Mouse (Mus musculus) T-helper 1 cell (primary cell): ENCODE data around the gene Hsp90aa1.
"Not testable (repeated sequence)": the region's sequence is repeated elsewhere in the genome, so short reads cannot be mapped to it uniquely, and the experiment has no call there.

Experiments used
- in situ Hi-C: fragments of 300-600 bp; cut with MboI, MseI; formaldehyde crosslinking; loops from one replicate; pipeline ENCODE4 v1.15.1; 2025; ENCODE audit warnings: high pct_unique_total_duplicates

The Hsp90aa1 gene

DNA sequence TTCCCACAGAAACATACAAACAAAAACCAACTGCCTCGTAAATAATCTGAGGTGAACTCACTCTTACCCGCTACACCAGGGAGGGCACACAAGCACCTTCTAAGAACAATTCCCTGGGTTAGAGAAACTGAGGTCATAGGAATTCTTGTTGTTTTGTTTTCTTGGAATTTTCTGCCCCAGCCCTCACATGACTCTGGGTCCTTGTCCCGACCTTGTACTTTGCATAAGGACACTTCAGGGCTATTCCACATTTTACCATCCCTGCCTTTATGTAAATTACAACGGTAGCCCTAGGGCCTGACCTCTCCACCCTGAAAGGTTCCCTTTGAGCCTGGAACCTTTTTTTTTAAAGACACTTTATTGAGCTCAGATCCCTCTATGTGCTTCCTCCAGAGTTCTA is at the start of gene Hsp90aa1:
Gene Hsp90aa1, minus strand, starts transcription at position 173 of the 400 bp plus-strand sequence.
- in situ Hi-C loops: loop anchor here (5.0 kb wide), 1 partner anchor 100 kb away; the partner anchor contains the start of gene Dync1h1

DNA sequence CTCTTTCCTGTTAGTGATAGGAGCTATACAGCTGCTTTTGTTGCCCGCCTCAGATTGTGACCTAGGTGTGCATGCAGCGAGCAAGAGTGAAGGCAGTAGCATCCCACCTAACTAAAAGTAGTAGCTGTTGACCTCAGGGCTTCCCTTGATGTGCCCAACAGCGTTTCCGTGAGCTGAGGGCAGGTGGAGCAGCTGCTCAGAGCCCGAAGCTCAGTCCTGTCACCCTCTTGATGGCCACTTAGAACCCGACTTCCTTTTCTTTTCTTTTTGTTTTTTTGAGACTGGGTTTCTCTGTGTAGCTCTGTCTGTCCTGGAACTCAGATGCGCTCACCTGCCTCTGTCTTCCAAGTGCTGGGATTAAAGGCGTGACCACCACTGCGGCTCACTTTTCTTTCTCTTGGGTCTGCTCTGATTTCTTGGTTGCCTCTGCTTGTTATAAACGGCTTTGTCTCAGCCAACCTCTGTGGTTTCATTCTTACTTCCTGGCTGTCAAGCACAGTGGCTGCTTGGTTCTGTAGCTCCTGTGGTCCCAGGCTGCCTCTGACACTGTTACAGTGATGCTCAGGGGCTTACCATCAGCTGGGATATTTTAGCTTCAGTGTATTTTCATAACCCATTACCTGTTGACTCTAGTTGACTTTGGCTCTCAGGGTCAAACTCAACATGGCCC is 48.4 kb upstream of the Hsp90aa1 start:
- in situ Hi-C loops: loop anchor here (5.0 kb wide), 1 partner anchor 91 kb away; the partner anchor contains the start of gene Mok

DNA sequence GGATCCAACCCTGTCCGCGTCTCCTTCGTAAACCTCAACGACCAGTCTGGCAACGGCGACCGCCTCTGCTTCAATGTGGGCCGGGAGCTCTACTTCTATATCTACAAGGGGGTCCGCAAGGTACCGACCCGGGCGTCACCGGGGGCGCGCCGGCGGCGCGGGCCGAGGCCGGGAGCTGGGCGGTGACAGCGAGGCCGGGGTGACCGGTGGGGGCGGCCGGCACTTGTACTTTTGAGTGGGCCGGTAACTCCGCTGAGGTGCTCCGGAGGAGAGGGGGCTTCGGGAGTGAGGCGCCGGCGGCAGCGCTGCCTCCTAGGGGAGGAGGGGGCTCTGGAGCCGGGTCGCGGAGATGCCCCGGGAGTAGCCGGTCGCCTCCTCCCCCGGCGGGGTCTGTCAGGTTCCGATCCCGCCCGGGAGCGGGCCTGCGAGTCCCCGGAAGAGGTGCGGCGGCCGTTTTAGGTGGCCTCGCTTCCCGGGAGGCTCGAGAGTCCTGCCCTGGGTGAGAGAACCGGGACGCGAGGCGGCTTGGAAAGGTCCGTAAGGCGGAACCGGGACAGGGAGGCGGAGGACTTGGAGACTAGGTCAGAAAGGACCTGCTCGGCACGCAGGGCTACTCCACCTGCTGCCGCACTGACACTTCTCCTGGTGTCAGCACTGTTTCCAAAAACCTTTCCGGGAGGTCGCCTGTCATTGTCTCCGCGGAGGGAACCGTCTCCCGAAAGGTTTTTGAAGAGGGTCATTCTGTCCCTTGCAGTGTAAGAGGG is 35.8 kb upstream of the Hsp90aa1 start:
- in situ Hi-C loops: loop anchor here (5.0 kb wide), 1 partner anchor 41 kb away; no protein-coding TSS in a partner anchor

DNA sequence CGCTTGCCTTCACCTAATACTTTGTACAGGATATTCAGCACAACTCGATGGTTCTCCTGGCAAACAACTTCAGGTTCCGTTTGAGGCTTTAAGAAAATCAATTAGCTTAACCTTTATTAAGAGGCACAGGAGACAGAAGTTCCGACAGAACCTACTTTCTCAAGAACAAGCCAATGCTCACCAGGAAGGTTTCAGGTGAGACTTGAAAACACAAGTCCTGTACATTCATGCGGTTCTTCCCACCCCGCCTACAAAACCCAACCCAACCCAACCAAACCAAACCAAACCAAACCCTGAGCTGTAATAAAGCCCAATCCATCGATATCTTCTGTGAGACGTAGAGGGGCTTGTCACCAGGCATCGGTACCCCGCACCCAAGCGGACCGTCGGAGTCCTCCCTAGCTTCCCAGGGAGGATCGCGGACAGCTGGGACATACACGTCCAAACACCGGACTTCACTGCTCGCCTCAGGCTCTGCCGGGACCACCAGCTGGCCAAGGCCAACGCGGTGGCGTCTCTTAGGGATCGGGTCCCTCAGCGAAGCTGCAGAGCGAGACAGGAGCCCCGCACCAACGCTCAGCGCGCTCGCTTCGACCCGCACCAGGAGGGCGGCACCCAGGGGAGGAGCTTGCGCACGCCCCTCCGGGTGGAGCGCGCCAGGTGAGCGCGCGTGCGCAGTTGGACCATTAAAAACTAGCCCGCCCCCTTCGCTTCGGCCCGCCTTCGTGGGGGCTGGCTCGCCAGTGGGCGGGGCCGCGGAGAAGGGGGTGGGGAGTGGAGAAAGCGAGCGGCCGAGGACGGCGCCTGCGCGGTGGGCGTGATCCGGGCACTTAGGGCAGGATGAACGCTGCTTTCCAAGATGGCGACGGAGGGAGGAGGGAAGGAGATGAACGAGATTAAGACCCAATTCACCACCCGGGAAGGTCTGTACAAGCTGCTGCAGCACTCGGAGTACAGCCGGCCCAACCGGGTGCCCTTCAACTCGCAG is 34.9 kb upstream of the Hsp90aa1 start, which contains the start of gene Wdr20:
Gene Wdr20, plus strand, starts transcription at position 775 of the 988 bp plus-strand sequence.
- in situ Hi-C loops: loop anchor here (5.0 kb wide), 1 partner anchor 40 kb away; no protein-coding TSS in a partner anchor

DNA sequence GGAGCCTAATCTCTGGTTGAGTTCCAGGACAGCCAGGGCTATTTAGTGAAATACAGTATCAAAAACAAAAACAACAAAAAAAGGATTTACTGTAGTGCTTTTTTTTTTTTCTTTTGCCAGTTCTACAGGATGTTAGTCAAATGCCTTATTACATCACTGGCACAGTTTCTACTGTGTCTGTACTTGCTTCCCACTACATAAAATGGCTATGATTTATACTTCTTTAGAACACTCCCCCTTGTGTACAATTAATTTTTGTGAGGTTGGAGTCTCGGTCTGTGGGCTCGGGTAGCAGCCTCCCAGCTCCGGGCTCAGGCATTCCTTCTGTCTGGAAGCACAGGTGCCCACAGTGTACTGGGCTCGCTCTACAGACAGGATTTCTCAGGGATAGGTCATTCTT is 34.1 kb upstream of the Hsp90aa1 start:
- in situ Hi-C loops: loop anchor here (5.0 kb wide), 1 partner anchor 39 kb away; no protein-coding TSS in a partner anchor

DNA sequence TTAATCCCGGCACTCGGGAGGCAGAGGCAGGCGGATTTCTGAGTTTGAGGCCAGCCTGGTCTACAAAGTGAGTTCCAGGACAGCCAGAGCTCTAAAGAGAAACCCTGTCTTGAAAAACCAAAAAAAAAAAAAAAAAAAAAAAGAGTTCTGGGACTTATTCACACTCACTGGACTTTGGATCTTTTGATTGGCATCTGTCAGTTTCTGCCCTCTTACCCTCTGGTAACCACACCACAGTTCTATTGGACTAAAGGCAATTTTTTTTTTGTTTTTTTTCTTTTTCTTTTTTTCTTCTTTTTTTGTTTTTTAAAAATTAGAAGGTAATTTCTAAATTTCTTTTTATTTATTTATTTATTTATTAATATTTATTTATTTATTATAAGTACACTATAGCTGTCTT is 30.7 kb upstream of the Hsp90aa1 start:
- in situ Hi-C loops: not testable (repeated sequence)

DNA sequence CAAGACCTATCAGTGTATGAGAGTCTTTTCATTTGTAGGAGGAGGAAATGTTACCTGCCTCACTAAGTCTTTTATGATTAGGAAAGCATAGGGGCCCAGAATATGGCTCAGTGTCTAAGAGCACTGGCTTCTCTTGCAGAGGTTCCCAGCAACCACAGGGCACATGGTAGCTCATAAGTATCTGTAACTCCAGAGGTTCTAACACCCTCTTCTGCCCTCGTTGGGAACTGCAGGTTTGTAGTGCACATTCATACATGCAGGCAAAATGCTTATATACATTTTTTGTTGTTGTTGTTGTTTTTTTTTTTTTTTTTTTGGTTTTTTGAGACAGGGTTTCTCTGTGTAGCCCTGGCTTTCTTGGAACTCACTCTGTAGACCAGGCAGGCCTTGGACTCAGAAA is 23.9 kb upstream of the Hsp90aa1 start:
- in situ Hi-C loops: no loop called here

DNA sequence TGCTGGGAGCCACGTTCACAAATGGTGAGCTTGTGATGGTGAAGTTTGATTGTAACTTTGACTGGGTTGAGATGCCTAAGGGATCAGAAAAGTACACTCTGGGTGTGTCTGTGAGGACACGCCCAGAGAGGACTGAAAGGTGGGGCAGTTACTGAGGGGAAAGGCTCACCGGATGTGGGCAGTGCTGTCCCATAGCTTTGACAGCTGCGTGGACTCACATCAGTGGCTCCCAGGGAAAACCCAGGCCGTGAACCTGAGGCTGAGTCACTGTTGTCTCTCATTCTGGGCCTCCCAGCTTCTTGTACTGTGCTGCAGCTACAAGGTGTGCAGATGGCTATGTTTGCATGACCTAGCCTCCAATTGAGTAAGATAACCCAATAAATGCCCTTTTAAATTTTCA is 23.0 kb upstream of the Hsp90aa1 start:
- in situ Hi-C loops: no loop called here

DNA sequence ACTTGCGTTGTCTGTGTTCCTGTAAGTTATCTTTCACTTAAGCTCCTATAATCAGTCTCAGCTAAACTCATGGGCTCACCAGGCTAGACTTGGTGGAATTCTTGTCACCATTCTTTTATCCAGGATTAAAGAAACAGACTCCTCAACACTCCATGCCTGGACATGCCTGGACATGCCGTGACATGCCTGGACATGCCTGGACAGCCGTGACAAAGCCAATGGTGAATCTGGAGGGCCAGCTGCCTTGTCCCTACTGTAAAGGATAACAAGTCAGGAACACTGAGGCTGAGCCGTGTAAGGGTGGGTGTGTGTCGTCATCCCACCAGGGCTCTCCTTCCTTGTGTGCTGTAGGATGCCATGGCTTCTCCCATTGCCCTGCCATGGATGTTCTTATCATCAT is 22.5 kb upstream of the Hsp90aa1 start:
- in situ Hi-C loops: no loop called here

DNA sequence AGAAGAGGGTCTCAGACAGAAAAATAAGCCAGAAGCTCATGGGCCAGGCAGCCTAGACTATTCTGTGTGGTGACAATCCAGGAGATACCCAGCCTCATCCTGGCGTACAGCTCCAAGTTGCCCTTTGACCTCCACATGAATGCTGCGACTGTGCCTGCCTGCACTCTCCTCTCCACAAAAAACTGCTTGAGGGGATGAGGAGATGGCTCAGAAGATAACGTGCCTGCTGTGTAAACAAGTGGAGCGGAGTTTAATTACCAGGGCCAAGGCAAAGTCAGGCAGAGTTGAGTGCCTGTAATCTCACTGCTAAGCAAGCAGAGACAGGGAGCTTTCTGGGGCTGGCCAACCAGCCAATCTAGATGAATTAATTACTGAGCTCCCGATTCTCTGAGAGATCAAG is 13.5 kb upstream of the Hsp90aa1 start:
- in situ Hi-C loops: no loop called here

DNA sequence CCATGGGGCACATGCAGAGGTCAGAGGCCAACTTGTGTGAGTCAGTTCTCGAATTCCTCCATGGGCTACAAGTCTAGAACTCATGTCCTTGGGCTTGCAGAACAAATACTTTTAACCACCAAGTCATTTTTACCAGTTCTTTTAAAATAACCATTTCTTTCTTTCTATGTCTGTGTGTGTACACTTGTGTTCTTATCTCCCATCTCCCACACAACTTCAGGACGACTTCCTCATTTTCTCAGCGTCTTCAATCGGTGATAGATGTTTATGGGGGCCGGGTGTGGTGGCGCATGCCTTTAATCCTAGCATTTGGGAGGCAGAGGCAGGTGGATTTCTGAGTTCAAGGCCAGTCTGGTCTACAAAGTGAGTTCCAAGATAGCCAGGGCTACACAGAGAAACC is 11.7 kb upstream of the Hsp90aa1 start:
- in situ Hi-C loops: no loop called here

DNA sequence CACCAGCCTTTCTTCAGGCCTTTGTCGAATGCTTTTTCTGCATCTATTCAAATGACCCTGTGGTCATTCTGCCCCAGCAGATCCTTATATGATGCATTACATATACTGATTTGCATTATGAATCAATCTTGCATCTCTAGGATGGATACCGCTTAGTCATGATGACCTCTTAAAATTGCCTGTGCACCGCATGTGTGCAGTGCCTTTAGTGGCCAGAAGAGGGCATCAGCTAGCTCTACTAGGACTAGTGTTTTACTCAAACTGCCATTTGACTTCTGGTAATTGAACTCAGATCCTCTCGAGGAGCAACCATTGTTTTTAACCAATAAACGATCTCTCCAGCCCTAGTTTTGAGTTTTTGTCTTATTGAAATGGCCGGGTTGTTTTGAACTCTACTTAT is 11.3 kb upstream of the Hsp90aa1 start:
- in situ Hi-C loops: no loop called here

DNA sequence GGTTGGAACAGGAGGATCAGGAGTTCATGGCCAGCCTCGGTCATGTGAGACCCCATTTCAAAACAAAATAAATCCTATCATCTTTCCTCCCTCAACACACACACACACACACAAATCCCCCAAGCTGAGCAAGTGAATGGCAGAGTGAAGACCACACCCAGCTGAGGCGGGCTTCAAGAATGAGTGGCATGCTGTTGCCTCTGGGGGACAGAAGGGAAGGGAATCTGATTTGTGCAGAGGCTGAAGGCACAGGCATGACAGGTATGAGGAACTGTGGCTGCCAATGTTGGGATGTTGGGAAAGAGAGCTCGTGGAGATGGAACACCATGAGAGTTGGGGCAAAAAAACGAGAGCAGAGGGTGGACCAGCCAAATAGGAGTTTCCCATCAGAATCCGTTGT is 8.7 kb upstream of the Hsp90aa1 start:
- in situ Hi-C loops: no loop called here

DNA sequence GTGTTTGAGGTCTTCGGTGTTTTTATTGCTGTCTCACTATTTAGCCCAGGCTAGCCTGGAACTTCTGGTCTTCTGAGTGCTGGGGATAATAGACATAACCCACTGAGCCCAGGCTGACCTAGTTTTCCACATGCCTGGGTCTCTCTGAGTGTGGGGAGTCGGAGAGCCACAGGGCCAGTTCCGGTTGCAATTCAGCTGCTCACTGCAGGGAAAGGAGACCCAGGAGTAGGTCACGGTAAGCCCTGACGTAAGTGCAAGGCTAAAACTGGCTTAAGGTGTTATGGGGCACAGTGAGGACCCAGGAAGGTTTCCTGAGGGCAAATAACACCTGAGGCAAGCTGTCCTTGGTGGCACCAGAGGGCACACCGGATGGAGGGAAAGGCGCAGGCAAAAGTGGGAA is 4.9 kb upstream of the Hsp90aa1 start:
- in situ Hi-C loops: no loop called here

DNA sequence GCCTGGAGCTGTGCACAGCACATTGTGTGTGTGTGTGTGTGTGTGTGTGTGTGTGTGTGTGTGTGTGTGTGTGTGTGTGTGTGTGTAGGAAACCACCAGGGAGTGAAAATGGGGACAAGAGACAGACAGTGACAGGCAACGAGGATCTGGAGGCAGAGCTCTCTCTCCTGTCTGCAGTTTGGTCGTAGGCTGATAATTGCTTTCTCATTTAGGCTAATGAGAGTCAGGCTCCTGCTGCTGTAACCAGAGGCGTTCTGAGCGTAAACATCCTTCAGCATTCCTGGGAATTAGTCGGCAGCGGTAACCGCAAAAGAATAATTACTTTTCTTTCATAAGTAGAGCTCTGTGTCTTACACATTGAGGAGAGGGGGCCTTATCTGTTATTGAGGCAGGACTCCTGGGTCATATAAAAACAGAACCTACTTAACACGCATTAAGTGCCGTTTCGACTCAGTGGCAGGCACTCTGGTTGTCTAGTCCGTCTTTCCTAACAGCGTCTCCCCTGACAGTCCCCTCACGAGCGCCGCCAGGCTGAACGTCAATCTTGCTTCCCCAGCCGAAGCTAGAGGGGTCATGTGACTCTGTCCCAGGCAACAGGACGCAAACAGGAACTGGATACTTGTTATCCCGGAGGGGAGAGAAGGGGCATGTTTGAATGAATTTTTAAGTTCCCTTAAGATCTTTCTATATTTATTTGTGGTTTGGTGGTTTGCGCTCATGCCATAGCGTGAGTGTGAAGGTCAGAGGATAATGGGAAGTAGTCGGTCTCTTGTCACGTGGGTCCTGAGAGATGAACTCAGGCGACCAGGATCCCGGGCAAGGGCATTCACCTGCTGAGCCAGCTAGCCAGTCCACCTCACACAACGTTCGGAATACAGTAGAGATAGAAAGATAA is 4.1 kb upstream of the Hsp90aa1 start:
- in situ Hi-C loops: no loop called here

DNA sequence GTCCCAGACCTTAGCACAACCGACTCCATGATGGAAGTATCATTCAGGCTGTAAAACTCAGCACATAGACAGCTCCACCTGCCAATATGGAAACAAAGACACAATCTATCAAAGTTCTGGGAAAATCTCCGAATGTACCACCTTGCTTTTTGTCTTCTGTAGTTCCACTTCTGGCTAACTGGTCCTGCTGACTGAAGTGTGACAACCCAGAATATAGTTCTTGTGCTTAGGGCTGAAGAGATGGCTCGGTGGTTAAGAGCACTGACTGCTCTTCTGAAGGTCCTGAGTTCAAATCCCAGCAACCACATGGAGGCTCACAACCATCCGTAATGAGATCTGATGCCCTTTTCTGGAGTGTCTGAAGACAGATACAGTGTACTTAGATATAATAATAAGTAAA is 2.9 kb upstream of the Hsp90aa1 start:
- in situ Hi-C loops: not testable (repeated sequence)

DNA sequence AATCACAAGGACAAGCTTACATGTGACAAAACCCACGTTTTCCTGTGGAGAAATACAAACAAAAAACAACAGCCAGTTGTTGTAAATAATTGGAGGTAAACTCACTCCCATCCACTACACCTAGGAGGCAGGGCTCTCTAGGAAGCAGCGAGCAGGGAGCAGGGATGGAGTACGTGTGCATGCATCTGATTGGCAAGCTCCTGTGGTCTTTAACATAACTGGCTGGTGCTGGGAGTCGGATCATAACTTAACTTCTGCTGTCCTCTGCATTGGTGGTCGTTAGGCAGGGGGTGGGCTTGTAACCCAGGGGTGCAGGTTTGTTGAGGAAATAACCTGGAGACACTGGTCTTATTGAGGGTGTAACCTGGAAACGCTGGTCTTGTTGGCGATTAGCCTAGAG is 1.2 kb upstream of the Hsp90aa1 start:
- in situ Hi-C loops: loop anchor here (5.0 kb wide), 1 partner anchor 101 kb away; the partner anchor contains the start of gene Dync1h1

DNA sequence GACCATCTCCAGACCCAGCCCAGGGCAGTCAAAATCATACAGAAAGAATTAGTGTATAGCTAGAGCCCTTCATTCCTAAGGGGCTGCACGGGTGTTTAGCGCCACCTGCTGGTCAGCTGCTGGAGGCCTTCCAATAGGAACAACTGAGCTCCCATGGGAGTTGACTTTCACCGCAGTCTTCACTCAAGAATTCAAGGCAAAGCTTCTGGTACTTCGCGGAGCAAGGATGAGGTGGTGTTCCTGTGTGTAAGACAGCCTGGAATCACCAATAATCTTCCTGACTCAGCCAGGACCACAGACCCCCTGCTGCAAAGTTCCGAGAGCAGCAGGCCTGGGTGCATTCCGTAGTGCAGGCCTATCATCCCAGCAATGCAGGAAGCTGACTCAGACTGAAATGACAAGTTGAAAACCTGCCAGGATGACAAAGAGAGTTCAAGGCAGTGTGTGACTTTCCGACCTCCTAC is 512 bp upstream of the Hsp90aa1 start:
- in situ Hi-C loops: loop anchor here (5.0 kb wide), 1 partner anchor 101 kb away; the partner anchor contains the start of gene Dync1h1

DNA sequence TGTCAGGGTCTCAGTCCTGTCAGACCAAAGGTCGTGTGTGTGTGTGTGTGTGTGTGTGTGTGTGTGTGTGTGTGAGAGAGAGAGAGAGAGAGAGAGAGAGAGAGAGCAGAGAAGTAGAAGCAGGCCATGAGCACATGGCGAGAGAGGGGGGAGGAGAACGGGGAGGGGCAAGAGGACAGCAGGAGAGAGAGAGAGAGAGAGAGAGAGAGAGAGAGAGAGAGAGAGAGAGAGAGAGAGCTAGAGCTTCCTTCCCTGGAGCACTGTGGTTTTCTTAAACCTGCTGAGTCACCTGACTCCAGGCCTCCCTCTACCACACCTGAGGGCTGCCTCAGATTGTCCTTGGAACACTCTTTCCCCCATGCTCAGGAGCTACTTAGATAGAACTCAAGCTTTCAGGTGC is 1.2 kb downstream of the Hsp90aa1 start:
- in situ Hi-C loops: loop anchor here (5.0 kb wide), 1 partner anchor 99 kb away; the partner anchor contains the start of gene Dync1h1

DNA sequence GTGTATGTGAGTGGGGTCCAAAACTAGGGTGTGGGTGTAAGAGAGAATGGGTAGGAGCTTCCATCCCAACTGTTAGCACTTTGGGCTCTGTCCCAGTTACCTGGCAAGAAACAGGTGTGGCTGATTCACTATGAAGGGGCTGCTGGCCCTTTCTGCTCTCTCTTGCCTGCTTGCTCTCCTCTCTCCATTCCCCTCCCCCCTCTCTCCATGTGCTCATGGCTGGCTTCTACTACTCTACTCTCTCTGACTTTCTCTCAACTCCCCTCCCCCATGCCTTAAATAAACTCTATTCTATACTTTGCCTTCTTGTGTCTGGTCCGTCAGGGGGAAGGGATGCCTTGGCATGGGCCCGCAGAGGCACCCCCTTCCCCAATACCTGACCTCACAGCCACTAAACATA is 1.8 kb downstream of the Hsp90aa1 start:
- in situ Hi-C loops: loop anchor here (5.0 kb wide), 1 partner anchor 98 kb away; the partner anchor contains the start of gene Dync1h1
